Mouse (Mus musculus): ENCODE results near the gene Tbc1d17. TPM values are rescaled to one million over a fixed set of nuclear protein-coding genes. Genes with fewer than 3 reads are reported as not detected.

The Tbc1d17 gene
- polyA plus RNA-seq, 3 experiments from 2014 or later = 43.9 to 66.0 (median 60.6) TPM

DNA sequence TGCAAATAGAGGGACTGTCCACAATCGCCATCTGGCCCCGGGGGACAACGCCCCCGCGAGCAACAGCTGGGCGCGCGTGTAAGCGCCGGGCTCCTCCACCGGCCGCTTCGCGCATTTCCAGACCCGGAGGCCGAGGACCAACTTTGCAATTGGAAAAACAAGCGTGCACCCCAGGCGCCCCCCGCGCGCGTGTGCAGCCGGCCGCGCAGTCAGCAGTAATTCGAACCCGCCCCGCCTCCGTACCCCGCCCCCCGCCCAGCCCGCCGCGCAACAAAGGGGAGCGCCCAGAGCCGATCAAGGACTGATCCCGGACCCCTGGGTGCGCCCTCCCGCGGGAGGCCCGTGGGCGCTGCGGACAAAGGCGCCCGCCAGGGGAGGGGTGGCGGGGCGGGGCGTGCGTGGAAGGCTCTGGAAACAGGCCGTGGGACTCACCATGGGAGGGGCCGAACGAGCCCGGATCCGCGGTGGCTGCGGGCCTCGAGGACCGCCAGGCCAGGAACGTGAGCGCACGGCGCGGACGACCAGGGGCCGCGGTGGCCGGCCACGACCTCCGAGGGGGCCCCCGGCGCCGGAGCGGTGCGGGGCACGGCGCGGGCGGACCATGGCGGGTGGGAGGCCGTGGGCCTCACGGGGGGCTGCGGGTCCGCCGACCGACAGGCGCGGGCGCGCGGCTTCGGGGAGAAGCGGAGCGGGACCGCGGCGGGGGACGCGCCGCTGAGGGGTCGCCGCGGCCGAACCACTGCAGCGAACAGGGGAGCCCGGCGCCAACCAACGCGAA is 20.2 kb upstream of the Tbc1d17 start:
- ATAC-seq = no peak

GRCm38 (mm10) chr7:44868465-44868864 is 19.6 kb upstream of the Tbc1d17 start:
- no peak for ATAC-seq

DNA sequence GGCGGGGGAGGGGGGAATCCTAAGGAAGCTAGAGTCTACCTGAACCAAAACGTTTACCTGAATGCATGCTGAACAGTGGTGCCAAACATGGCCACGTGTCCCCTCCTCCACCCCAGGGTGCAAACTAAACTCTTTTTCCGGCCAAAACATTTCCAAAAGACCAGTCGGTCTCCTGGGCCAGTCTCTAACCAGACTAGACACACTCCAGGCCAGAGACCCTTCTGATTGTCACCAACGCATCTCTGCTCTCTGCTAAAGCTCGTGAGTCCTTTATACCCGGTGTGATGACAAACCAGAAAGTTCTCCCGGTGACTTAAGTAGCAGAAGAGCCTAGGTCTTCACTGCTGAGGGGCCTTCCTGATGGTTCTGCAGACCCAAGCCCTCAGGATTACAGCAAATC is 18.9 kb upstream of the Tbc1d17 start:
- ATAC-seq = no peak

- ATAC-seq = no peak
Observed at GRCm38 (mm10) chr7:44867010-44867702, 18.3 kb upstream of the Tbc1d17 start.

DNA sequence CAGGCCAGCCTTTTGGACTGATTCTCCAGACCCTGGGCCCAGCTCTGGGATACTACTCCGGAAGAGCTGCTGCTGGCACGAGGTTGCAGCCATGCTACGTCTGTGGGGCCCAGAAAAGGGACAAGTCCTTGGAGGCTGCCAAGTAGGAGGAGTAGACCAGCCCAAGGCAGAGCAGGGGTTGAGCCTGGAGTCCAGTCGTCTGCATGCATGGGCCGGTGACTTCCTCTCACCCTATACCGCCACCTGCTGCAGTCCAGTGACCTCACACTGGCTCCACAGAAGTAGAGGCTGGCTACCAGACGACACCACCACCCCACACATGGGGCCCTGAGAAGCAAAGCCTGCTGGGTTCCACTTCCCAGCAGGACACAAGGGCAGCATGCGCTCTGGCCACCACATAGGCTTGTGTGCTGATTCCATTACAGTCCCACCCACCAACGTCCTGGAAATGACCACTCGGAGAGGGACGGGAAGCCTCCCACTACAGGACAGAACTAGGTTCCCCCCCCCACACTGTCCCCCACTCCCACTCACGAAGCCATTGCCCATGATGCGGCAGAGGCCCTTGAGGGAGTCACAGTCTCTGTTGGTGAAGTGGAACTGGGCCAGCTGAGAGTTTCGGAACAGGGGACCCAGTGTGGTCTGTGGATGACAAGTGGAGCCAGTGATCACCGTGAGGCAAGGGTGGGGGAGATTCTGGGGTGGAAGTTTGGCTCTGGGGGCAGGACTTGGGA is 17.6 kb upstream of the Tbc1d17 start:
- ATAC-seq = no peak

GRCm38 (mm10) chr7:44864595-44865542 is 16.0 kb upstream of the Tbc1d17 start:
- no peak for ATAC-seq

DNA sequence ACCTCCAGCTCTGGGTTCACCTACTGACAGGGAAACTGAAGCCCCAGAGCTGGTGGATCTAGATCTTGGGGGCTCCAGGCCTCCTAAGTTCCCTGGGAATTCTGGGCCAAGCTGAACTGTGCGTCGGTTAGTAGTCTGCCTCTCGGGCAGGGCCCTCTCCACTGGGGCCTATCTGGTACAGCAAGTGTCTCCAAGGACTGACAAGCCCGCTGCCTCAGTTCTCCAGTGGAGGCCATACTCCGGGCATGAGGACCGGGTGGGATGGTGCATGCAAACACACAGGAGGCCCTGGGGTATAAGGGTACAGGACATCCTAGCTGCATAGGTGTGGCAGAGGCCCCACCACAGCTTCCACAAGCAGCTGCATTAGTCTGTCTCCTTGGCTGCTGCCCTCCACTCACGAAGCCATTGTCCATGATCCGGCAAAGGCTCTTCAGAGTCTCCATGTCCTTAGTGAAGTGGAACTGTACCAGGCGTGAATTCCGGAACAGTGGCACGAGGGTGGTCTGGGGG is 15.2 kb upstream of the Tbc1d17 start:
- ATAC-seq = no peak

DNA sequence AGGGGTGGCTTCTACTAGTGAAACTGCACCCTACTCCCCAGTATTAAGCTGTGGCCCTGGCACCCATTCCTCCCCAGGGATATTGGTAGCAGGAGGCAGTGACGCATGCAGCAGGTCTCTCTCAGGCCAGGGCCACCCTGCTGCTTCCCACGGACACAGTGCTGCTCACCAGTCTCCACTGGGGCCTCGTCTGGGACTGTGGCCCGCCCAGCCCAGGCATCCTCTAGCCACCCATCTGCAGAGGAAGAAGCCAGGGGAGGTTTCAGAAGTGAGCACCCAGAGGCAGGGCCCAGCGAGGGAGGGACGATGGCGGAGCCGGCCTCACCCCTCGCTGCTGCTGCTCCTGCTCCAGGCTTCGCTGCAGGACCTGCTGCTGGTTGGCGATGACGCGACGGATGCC is 14.3 kb upstream of the Tbc1d17 start:
- no peak for ATAC-seq

GRCm38 (mm10) chr7:44862434-44862833 is 13.6 kb upstream of the Tbc1d17 start:
- no peak for ATAC-seq

GRCm38 (mm10) chr7:44861429-44861816 is 12.5 kb upstream of the Tbc1d17 start:
- ATAC-seq = no peak

- no peak for ATAC-seq
Observed at GRCm38 (mm10) chr7:44860576-44861428, 11.9 kb upstream of the Tbc1d17 start.

GRCm38 (mm10) chr7:44859896-44860295 is 11.0 kb upstream of the Tbc1d17 start:
- no peak for ATAC-seq

DNA sequence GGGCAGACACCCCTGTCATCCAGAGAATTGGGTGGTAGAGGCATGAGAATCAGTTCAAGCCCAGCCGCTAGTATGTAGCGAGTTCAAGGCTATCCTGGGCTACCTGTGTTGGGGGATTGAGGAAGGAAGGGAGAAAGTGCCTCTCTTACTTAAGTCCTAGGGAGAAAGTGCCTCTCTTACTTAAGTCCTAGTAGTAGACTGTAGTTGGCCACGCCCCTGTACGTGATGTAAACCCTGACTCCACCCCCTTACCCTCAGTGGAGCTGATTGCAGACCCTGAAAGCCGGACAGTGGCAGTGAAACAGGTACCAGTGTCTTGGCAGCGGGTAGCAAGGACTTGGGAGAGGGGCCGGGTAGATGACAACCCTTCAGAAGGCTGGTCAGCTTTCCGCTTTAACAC is 9.0 kb upstream of the Tbc1d17 start:
- no peak for ATAC-seq

DNA sequence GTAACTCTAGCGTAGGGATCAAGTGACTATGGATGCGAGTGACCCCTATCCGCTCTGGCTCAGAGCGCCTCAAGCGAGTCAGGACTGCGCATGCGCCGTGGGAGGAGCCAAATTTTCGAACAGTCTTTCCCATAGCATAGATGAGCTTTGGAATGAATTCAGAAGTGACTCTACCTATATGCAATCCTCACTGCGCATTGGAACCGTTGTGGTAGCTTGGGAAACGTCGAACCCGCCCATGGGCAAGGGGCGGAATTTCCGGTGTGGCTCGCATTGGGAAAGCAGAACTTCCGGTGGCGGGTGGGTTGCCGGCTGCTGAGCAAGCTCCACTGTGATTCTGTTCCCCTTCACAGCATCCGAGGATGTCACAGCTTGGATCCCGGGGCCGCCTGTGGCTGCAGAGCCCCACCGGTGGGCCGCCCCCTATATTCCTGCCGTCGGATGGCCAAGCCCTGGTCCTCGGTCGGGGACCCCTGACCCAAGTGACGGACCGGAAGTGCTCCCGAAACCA is 8.2 kb upstream of the Tbc1d17 start, which contains the start of gene Pnkp:
Gene Pnkp, plus strand, starts transcription at position 98 of the 511 bp plus-strand sequence.
- peak; percentile 64 for ATAC-seq

DNA sequence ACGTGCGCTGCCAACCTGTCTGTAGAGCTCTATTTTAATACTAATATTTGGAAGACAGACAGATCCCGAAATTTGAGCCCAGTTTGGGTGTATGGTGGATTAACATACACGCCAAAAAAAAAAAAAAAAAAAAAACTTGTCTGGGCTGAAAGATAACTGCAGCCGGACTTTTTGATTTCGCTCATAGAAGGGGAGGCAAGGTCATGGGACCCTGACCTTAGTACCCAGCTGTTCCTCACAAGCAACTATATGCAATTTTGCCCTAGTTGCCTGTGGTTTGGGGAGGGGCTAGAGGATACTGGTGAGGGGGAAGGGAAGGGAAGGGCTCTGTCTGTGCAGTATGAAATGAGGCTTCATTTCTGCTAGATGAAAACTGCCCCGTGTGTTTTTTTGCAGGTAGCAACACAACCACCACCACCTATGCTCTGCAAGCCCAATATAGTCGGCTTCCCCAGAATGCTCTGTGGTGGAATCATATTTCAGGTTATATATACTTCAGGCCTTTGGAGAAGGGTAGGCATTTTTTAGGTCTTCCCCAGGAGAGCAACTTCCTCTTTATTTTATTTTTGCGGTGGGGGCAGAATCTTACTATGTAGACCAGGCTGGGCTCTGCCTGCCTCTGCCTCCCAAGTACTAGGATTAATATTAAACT is 7.5 kb upstream of the Tbc1d17 start:
- no peak for ATAC-seq

GRCm38 (mm10) chr7:44855036-44855435 is 6.2 kb upstream of the Tbc1d17 start:
- no peak for ATAC-seq

DNA sequence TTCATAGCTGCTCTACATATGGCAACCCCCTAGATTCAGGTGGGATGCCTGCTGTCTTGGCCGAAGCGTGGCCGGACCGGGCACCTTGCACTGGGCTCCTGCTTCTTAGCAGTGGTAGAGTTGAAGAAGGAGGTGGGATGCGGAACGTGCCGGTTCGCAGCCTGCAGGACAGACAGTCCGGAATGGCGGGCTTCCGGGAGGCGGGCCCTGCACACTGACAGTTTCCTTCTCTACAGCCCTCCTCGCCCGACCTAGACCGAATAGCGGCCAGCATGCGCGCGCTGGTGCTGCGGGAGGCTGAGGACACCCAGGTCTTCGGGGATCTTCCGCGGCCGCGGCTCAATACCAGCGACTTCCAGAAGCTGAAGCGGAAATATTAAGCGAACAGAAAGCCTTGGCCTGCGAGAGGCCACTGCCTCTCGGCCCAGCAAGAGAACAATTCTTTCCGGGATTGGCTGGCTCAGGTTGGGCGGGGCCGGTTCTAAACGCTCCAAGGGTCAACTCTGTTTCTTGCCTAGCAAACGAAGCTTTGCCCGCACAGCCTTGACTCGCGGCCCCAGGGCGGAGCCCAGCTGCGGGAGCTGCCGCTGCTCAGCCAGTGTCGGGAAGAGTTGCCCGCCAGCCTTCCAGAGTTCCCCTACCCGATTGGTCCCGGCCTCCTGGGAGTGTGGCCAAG is 5.6 kb upstream of the Tbc1d17 start:
- ATAC-seq = peak; percentile 51

DNA sequence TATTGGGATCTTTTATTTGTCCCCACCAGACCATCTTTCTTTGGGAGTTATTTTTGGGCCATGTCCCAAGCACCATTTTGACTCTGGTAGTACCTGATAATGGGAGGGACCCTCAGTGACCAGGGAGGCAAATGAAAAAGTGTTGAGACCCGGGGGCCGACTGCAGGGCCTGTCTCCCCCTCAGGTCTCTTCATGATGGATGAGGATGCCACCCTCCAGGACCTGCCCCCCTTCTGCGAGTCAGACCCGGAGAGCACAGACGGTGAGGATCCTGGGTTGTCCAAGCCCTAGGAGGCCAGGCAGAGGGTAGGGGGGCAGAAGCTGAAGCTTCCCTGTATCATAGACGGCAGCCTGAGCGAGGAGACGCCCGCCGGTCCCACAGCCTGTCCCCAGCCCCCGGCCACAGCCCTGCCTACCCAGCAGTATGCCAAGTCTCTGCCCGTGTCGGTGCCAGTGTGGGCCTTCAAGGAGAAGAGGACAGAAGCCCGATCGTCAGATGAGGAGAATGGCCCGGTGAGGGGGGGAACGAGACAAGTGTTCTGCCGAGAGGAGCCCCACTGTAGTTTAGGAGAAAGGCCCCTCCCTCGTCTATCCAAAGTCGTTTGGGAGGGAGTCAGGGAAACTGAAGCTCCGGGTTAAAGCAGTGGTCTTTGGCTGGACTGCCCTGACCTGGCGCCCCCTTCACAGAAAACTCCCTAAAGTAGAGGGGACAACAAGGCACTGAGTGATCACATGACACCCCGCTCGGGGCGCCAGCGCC is 4.9 kb upstream of the Tbc1d17 start:
- no peak for ATAC-seq

DNA sequence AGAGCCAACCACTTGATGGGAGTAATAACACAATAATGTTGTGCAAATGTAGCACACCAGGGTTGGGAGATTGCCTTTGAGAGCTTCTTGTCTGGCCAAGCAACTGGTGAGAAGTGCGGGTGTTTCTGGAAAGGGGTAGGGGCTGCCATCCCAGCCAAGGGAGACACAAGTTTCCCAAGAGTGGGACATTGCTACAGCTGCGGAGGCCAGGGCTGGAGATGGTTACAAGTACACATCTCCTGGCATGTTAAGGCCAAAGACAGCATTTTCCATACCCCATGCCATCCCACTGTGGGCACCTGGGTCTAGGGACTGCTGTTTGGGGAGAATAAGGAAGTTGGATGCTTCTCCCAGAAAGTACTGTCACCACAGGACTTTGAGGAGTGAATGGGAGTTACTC is 4.2 kb upstream of the Tbc1d17 start:
- ATAC-seq = no peak

Measured in inflammation-experienced regulatory T-cells, adult 6 months (primary cell).